Mouse (Mus musculus) embryonic fibroblast, embryonic 13.5 days (primary cell): ENCODE results near the gene Treml1.

Source experiments
- CTCF ChIP-seq: IDR thresholded peaks from 2 replicates; pipeline ENCODE4 v1.5.1; 2011; ENCODE audit warnings: mild to moderate bottlenecking, control low read depth, low read length, moderate library complexity, borderline replicate concordance; ENCODE audit not compliant: insufficient read depth
- POLR2A ChIP-seq: IDR thresholded peaks from 2 replicates; pipeline ENCODE4 v1.6.1; 2011; ENCODE audit warnings: low read depth, mild to moderate bottlenecking, control low read depth, low read length, moderate library complexity

DNA sequence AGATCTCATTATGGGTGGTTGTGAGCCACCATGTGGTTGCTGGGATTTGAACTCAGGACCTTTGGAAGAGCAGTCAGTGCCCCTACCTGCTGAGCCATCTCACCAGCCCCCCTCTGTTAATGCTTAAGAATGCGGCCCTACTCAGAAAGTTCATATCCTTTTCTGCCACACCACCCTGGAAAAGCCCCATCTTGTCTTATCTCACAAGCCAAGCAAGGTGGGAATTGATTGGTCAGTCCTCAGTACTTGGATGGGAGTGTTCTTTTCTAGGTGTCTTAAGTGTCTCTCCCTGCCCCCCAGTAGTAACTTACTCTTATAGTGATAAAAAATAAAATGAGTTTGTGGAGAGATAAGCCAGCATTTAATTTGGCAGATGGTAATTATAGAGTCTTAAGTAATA, 45.0 kb downstream of the Treml1 start:
- TF ChIP-seq CTCF = no peak
- no peak for TF ChIP-seq POLR2A
